Mouse (Mus musculus): Measurements from ENCODE around the gene Cpne9.
A peak's percentile ranks its signal among the peaks of the same experiment; 100 is the strongest.
"Not testable (repeated sequence)": the region's sequence is repeated elsewhere in the genome, so short reads cannot be mapped to it uniquely, and the experiment has no call there.

Cpne9 gene

GRCm38 (mm10) chr6:113290346-113290745, 8.2 kb downstream of the Cpne9 start:
- no peak for DNase-seq

DNA sequence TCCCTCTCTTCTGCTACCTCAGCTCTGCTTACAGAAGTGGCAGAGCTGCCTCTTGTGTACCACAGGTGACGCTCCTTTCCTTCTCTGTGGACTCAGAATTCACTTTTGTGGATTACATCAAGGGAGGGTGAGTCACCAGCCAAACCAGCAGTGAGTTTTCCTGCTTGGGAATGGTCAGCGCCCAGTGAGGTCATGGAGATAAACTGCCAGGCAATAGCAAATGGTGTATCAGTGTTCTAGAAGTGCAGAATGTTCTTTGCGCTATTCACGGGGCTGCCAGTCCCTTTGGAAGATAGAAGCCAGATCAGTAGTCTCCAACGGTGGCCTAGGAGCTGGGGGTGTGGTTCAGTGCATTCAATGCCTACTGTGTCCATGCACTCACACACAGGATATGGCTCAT, 10.8 kb downstream of the Cpne9 start:
- DNase-seq: no peak

DNA sequence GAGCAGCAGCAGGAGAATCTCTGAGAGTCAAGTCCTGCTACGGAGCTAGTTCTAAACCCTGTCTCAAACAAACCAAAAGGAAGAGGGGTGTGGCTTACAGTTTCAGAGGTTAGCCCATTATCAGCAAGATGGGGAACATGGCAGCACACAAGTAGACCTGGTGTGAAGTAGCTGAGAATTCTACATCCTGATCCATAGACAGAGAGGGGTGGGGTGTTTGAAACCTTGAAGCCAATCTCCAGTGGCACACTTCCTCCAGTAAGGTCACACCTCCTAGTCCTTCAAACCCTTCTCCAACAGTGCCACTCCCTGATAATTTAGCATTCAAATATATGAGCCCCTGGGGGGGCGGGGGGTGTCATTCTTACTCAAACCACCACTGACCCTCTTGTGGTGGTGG, 13.9 kb downstream of the Cpne9 start:
- DNase-seq: no peak

- DNase-seq: no peak
Measured at GRCm38 (mm10) chr6:113296639-113297038, 14.5 kb downstream of the Cpne9 start.

GRCm38 (mm10) chr6:113301350-113301749, 19.2 kb downstream of the Cpne9 start:
- no peak for DNase-seq

DNA sequence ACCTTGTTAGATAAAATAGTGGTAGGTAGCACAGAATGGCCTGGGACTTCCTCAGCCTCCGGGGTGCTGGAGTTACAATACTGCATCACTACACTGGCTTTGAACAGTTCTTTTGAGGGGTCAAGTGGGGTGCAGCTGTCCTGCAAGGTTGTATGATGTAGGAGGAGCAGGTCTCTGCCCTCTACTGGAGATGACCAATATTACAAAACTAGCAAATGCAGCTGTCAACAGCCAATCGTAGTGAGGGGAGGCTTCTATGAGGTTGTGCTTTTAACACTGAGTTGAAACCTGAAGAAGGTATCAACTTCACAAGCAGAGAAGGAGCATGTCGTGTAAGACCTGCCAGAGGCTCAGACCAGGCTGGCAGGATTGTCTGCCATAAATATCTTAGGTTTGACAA, 20.2 kb downstream of the Cpne9 start:
- no peak for DNase-seq

- DNase-seq: peak; percentile 100
Measured at GRCm38 (mm10) chr6:113306322-113306985, 24.3 kb downstream of the Cpne9 start.

- no peak for DNase-seq
Measured at GRCm38 (mm10) chr6:113306986-113307349, 24.9 kb downstream of the Cpne9 start, which contains the start of gene Brpf1. Gene Brpf1, plus strand, starts transcription at chr6:113307137.

DNA sequence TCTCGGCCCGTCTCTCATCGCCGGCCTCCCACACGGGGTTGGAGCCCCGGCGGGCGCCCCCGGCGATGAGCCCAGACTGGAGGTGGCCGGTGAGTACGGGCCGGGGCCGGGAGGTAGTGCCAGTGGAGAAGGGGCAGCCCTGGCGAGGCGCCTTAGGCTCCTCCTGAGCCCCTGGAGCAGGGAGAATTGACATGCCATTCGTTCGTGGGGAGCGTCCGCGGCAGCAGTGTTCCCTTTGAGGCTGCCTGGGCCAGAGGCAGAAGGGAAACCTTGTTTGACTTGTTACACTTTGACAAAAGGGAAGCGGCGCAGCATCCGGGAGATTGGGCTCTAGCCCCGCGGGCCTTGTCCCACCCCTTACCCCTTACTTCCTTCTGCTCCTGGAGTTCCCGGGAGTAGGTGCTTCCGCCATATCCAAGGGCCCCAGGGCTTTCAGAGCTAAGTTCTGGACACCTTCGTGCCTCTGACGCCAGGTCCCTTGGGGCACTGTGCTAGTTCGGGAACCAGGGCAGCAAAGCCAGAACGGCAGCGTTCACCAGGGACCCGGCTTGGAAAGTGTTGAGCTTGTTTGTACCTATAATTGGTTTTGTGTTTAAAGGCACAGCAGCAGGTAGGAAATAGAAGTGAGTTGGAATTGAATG, 25.5 kb downstream of the Cpne9 start:
- DNase-seq: peak; percentile 54 to 60

GRCm38 (mm10) chr6:113308141-113308540, 26.0 kb downstream of the Cpne9 start:
- DNase-seq: no peak

DNA sequence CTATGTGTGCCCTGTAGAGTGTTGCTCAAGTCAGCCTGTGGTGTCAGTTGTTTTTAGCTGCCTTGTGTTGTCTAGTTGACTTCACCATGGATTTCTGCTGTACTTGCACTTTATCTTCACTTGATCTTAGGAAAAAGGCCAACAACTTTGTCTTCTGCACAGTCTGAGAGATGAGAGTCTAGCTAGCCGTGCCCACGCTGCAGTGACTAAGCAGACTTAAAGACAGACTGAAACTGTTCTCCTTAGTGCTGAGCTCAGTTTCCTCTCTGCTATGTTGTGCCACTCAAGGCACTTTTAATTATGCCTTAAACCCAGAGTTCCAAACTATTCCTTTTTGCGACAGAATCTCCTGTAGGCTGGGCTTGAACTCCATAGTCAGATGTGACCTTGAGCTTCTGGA, 33.9 kb downstream of the Cpne9 start:
- DNase-seq: no peak

- peak; percentile 97 to 99 for DNase-seq
Measured at GRCm38 (mm10) chr6:113326533-113327315, 44.6 kb downstream of the Cpne9 start, which contains the start of gene Ogg1. Gene Ogg1, plus strand, starts transcription at chr6:113326972.

DNA sequence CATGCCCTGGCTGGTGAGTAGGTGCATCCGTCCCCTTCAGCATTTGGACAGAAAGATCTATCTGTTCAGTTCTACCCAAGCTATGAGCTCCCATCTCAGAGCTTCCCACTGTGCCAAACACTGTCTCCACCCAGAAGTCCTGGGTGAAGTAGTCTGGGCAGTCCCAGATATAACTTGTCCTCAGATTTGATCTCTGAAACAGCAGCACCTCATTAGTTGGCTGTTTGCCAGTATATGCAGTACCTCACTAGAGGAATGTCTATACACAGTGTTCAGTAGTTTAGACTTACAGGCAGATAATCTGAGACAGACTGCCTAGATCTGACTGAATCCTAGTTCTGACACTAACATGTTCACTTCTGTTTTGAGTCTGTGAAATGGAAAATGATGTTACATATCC, 47.3 kb downstream of the Cpne9 start:
- no peak for DNase-seq

GRCm38 (mm10) chr6:113330547-113330946, 48.4 kb downstream of the Cpne9 start:
- DNase-seq: no peak

DNA sequence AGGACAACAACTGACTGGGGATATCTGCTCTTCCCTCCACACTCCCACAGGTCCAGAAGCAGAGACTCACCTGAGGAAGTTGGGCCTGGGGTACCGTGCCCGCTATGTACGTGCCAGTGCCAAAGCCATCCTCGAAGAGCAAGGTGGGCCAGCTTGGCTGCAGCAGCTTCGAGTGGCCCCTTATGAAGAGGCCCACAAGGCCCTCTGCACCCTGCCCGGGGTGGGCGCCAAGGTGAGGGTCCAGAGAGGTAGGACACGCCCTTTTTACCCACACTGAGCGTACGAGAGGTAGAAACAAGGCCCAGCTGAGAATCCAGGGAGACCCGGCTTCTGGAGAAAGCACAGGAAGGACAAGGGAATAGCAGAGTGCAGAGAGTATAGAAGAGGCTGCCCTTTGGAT, 49.6 kb downstream of the Cpne9 start:
- DNase-seq: no peak

DNA sequence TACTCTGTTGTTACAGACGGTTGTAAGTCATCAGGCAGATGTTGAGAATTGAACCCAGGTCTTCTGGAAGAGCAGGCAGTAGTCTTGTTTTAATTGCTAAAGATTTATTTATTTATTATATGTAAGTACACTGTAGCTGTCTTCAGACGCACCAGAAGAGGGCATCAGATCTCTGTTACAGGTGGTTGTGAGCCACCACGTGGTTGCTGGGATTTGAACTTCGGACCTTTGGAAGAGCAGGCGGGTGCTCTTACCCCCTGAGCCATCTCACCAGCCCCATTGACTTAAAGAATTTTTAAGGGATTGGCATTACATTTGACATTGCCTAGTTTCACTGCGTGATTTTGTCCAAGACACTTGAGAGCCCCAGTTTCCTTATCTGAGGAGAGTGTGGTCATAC, 50.6 kb downstream of the Cpne9 start:
- DNase-seq: not testable (repeated sequence)

- DNase-seq: no peak
Measured at GRCm38 (mm10) chr6:113333137-113333950, 51.2 kb downstream of the Cpne9 start.

DNA sequence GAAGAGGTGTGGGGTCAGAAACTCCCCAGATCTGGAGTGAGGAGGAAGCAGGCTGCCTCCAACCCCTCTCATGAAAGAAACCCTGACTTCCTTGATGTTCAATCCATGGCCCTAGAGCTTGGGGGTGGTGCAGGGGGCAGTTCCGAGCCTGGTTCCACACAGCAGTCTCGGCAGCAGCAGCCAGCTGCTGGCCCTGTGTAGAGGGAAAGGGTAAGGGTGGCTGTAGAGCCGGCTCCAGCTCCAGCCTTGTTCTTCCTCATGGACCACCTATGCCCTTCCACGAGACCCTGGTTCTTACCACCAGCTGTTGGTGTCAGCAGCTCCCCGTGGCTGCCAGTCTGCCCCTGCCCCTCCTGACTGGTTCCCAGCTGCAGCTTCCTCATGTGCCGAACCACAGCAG, 52.1 kb downstream of the Cpne9 start:
- no peak for DNase-seq

DNA sequence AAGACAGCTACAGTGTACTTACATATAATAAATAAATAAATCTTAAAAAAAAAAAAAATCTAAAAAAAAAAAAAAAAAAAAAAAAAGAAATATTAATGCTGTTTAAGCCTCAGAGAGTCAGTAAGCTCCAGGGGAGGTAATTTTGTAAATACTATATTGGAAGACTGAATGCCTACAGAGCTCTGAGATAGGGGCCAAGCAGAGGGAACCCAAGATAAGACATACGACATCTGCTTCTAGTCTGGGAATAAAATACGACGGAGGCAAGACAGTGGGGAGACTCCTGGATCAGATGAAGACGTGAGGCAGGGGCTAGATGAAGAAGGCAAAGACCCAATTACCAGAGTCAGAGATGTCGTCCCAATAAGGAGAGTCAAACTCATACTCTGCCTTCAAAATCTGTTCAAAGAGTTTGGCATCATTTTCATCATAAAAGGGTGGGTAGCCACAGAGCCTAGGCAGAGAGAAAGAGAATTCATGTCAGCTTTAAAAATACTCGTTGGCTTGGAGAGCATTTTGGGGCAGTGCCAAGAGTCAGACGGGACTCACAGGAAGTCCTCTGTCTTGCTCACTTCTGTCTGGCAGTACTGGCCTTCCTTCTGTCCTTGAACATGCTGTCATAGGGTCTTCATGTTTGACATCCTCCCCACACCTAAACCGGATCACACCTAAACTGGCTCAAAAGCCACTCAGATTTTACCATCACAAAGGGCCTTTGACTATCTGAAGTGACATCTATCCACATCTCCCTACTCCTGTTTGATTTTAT, 54.9 kb downstream of the Cpne9 start:
- no peak for DNase-seq

GRCm38 (mm10) chr6:113341574-113341973, 59.5 kb downstream of the Cpne9 start:
- DNase-seq: no peak

DNA sequence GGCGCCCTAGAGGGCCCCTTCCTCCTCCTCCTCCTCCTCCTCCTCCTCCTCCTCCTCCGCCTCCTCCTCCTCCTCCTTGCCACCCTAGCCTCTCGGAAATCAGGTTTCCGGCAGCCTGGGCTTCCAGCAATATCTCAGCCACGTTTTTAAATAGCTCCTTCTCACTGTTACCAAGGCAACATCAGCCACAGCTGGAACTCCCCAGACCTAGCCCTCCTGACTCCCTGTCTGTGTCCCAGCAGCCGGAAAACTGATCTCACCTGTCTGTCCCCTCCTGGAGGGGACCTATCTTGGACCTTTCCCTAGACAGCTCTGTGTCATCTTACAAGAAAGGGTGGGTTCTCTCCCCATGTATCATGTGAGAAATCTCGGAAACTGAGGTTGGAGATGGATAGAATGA, 60.2 kb downstream of the Cpne9 start:
- no peak for DNase-seq
